Mouse (Mus musculus) midbrain, embryonic 10.5 days (tissue): ENCODE measurements at regions not wholly inside any gene's neighbourhood (a gene's known extent, or its start where the extent isn't known, plus 50 kb on each side); places are given as distances from the start of the nearest gene placed in this dataset.

Experiments
- DNase-seq: peaks from one replicate; pipeline ENCODE4 v3.0.0-alpha.2; 2017; ENCODE audit warnings: low spot score
- H3K27ac ChIP-seq: fragments of 300-500 bp; sonication (generic); replicated peaks from 2 replicates; pipeline ENCODE4 v1.5.1; 2016; ENCODE audit warnings: mild to moderate bottlenecking
- H3K27me3 ChIP-seq: fragments of 300-500 bp; sonication (generic); 2 replicates; pipeline ENCODE4 v1.6.1; 2016; ENCODE audit warnings: low read depth, mild to moderate bottlenecking; ENCODE audit not compliant: poor library complexity, severe bottlenecking
- H3K36me3 ChIP-seq: fragments of 300-500 bp; sonication (generic); 2 replicates; pipeline ENCODE4 v1.6.1; 2016; ENCODE audit warnings: mild to moderate bottlenecking, moderate library complexity
- H3K4me1 ChIP-seq: fragments of 300-500 bp; sonication (generic); 2 replicates; pipeline ENCODE4 v1.6.1; 2016
- H3K4me3 ChIP-seq: fragments of 300-500 bp; sonication (generic); 2 replicates; pipeline ENCODE4 v1.5.1; 2016; ENCODE audit warnings: mild to moderate bottlenecking, moderate library complexity
- H3K9me3 ChIP-seq: fragments of 300-500 bp; sonication (generic); replicated peaks from 2 replicates; pipeline ENCODE4 v1.6.1; 2016; ENCODE audit warnings: mild to moderate bottlenecking
- WGBS: fragments of 180-500 bp; shearing (Covaris S2); methylation state at CpG from one replicate; pipeline ENCODE4 v1.1.7; 2016; 5-methylcytosine and 5-hydroxymethylcytosine counted together

DNA sequence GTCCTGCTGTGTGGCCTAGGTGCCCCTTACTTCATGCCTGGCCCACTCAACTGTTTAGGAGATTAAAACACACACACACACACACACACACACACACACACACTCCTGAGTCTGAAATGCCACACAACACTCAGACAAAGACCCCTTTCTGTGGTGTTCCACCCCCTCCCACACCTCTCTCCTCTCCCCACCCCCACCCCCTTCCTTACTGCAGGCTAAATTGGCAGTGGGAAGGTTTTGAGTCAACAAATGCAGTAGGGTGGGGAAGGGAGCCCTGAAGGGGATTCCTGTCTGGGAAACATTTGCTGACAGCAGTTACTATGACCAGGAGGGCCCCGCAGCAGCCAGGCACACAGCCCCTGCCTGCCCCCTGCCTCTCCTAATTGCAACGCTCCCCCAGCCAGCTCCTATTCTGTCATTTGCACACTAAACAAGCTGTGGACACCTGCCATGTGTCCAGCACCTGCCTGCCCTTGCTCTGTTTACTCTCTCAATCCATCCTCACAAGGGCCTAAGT, 69.5 kb downstream of the Ephb3 start:
- 0 out of 2 replicates have a peak overlapping the region, but pooled peaks have one; percentile 23 for H3K4me3 ChIP-seq
- H3K27me3 ChIP-seq: no peaks in the 10 kb centered on the region
- 13% methylated on average over 2 of the region's 2 CpGs for WGBS
- peaks cover 52% of the 10 kb centered on the region for H3K4me1 ChIP-seq
- H3K27ac ChIP-seq: peak overlapping the region; percentile 78
- no peaks in the 10 kb centered on the region for H3K36me3 ChIP-seq
- H3K9me3 ChIP-seq: peaks cover 7% of the 10 kb centered on the region; the same call in 1 of the 2 replicates
- no peak for DNase-seq

DNA sequence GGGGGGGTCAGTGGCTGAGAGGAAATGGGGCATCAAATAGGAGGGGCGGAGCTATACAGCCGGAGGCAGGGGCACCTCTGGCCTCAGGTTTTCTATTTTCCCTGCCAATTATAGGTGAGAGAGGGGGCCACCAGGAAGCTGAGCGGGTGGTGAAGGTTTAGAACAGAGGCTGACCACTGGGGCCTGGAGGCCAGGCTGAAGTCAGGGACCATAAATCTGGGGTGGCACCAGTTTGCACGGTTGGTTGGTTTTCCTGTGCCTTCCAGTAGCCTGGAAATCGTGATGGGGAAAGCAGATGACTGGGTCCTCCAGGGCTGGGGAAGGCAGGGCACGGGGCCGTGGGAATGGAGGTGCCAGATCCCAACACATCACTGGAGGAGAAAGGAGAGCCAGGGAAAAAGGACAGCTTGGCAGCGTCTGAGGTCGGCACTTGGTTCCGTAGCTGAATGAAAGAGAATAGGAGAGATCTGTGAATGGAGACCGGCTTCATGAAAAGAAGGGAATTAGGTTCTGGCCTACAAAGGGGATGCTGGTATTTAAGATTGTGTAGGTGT, 73.3 kb downstream of the Ephb3 start:
- Histone ChIP-seq H3K27ac (no peak overlapping the region), H3K36me3 (no peaks in the 10 kb centered on the region), H3K9me3 (peaks cover 7% of the 10 kb centered on the region; the same call in 1 of the 2 replicates), H3K4me1 (peaks cover 32% of the 10 kb centered on the region), H3K27me3 (peaks cover 21% of the 10 kb centered on the region), H3K4me3 (no peak overlapping the region)
- DNase-seq: no peak
- 89% methylated on average over 11 of the region's 11 CpGs for WGBS

DNA sequence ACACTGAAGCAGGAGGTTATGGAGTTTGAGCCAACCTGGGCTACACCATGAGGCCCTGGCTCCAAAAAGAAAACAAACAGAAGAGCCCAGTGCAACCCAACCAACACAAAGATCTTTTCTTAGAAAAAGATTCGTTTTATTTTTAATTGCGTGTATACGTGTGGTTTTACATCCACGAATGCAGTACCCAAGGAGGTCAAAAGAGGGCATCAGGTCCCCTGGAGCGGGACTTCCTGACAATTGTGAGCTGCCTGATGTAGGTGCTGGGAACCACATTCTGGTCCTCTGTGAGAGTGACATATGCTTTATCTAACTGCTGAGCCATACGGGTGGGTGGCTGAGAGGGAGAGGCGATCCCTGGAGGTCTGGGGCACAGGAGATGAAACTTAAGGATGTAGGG, 73.8 kb downstream of the Ephb3 start:
- Histone ChIP-seq H3K36me3 (no peaks in the 10 kb centered on the region), H3K9me3 (peaks cover 7% of the 10 kb centered on the region; the same call in 1 of the 2 replicates), H3K4me1 (peaks cover 28% of the 10 kb centered on the region), H3K27ac (no peak overlapping the region), H3K4me3 (no peak overlapping the region), H3K27me3 (peaks cover 26% of the 10 kb centered on the region)
- no peak for DNase-seq
- WGBS: 97% methylated on average over 7 of the region's 7 CpGs

DNA sequence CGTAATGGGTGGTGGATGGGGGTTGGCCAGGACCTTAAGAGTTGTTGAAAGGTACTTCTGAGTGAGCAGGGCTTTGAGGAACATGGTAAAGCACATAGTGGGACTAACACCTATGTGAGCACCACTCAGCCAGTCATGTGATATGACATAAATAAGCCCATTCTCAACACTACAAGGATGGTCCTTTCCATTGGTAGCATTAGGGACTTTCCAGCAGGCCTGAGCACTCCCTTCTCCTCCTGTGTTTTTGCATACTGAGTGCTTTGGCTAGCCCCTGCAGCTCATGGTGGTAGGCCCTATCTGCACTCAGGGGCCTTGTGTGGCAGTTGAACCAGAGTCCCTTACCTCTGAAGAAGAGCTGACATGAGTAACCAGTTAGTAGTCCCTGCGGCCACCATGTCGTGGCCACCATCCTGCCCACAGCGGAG, 75.7 kb downstream of the Ephb3 start:
- H3K27ac ChIP-seq: no peak overlapping the region
- peaks cover 41% of the 10 kb centered on the region for H3K27me3 ChIP-seq
- H3K4me3 ChIP-seq: no peak overlapping the region
- H3K4me1 ChIP-seq: peaks cover 11% of the 10 kb centered on the region
- no peak for DNase-seq
- H3K9me3 ChIP-seq: peaks cover 7% of the 10 kb centered on the region; the same call in 1 of the 2 replicates
- no peaks in the 10 kb centered on the region for H3K36me3 ChIP-seq
- 88% methylated on average over 4 of the region's 4 CpGs for whole genome bisulfite sequencing

DNA sequence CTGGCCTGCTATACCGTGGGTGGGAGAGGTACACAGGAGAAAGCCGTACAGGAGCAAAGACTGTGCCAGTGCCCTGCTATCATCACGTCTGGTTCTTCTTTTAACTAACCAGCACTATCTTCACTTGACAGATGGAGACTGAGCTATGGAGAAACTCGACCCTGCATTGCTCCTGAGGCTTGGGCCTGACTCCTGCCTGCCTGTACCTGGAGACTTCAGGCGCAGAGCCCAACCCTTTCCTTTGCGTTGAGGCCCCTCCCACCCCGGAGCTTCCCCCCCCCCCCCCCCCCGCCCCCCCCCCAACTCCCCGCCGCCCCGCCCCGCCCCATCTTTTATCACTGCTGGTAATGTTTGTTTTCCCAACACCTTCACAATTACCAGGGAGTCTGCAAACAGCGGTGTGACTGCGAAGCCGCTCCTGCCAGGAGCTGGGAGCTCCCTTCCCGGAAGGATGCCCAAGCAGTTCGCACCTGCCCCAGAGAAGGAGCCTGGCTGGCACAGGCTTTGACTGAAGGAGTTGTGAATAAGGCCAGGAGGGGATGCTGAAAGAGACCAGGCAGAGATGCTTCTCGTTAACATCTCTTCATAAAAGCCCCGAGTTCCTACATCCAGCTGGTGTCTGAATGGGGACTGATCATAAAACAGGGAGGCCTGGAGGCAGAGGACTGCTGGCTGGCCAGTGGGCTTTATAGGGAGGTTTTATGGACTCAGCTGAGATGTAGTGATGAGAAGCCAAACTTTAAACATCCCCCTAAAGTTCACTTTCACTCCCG, 77.6 kb downstream of the Ephb3 start:
- no peak for DNase-seq
- H3K4me3 ChIP-seq: no peak overlapping the region
- no peaks in the 10 kb centered on the region for H3K36me3 ChIP-seq
- no peak overlapping the region for H3K27ac ChIP-seq
- 0 out of 2 replicates have a peak, but pooled peaks cover 2% of the 10 kb centered on the region for H3K9me3 ChIP-seq
- peaks cover 41% of the 10 kb centered on the region for H3K27me3 ChIP-seq
- 13% methylated on average over 17 of the region's 20 CpGs for WGBS
- peaks cover 21% of the 10 kb centered on the region for H3K4me1 ChIP-seq

DNA sequence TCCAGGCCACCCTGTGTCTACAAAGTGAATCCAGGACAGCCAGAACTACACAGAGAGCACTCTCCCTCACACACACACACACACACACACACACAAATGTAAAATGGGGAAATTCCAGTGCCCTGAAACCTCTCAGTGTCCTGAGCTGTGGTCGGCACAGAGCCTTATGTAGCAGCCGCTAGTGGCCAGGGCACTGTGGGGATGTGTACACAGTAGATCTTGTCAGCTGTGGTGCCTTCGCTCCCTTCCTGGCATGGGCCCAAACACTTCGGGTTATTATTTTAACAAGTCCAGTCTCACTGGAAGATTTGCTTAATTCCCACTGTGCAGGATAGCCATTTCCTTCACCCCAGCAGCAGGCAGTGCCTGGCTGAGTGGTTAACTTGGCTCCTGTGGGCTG, 81.5 kb downstream of the Ephb3 start:
- no peak overlapping the region; the same call in 1 of the 2 replicates for H3K27ac ChIP-seq

DNA sequence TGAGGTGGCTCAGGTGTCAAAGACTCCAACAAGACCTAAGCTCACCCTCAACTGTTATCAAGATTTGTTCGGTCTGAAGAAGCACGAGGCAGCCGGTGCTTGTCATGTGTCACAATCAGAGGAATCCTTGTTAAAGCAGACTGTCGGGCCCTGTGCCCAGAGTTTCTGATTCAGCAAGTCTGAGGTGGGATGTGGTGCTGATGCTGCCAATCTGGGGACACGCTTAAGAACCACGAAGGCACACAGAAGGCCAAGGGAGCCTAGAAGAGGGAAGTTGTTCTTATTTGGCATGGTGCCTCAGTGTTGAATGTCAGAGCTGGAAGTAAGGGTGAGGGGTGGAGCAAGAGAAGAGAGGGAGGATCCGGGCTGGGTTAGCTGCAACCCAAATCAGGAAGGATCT, 85.0 kb downstream of the Ephb3 start:
- H3K27ac ChIP-seq: no peak overlapping the region
- 88% methylated on average over 7 of the region's 7 CpGs for WGBS

More for the DNA sequence above, 81.5 kb downstream of the Ephb3 start:
- no peak for DNase-seq
- Histone ChIP-seq H3K4me3 (no peak overlapping the region), H3K9me3 (0 out of 2 replicates have a peak, but pooled peaks cover 3% of the 10 kb centered on the region), H3K27me3 (peaks cover 42% of the 10 kb centered on the region), H3K36me3 (no peaks in the 10 kb centered on the region), H3K4me1 (peaks cover 21% of the 10 kb centered on the region)
- WGBS: 73% methylated on average over 4 of the region's 4 CpGs

DNA sequence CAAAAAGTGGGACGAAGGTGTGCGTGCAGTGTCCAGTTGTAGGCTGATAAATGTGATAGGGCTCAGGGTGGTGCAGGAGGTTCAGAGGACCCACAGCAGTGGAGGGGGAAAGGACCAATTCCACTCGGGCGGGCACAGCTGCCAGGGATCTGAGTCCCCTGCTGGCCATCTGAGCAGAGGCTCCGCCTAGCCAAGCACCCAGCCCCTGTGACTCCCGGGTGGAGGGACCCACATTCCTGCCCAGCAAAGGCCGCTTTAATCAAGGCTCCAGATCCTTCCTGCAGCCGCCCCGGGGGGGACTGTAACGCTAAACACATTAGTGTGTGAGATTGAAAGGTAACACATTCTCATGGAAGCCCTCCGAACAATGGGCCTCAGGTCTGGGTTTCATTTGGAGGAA, 88.5 kb downstream of the Ephb3 start:
- peaks cover 28% of the 10 kb centered on the region for H3K4me1 ChIP-seq
- no peak for DNase-seq
- H3K9me3 ChIP-seq: 0 out of 2 replicates have a peak, but pooled peaks cover 3% of the 10 kb centered on the region
- H3K4me3 ChIP-seq: no peak overlapping the region
- H3K27ac ChIP-seq: no peak overlapping the region
- H3K36me3 ChIP-seq: no peaks in the 10 kb centered on the region
- WGBS: 36% methylated on average over 11 of the region's 11 CpGs
- H3K27me3 ChIP-seq: peaks cover 41% of the 10 kb centered on the region

More for the DNA sequence above, 85.0 kb downstream of the Ephb3 start:
- Histone ChIP-seq H3K36me3 (no peaks in the 10 kb centered on the region), H3K4me1 (peaks cover 22% of the 10 kb centered on the region), H3K4me3 (no peak overlapping the region), H3K9me3 (0 out of 2 replicates have a peak, but pooled peaks cover 3% of the 10 kb centered on the region), H3K27me3 (peaks cover 34% of the 10 kb centered on the region)
- no peak for DNase-seq

DNA sequence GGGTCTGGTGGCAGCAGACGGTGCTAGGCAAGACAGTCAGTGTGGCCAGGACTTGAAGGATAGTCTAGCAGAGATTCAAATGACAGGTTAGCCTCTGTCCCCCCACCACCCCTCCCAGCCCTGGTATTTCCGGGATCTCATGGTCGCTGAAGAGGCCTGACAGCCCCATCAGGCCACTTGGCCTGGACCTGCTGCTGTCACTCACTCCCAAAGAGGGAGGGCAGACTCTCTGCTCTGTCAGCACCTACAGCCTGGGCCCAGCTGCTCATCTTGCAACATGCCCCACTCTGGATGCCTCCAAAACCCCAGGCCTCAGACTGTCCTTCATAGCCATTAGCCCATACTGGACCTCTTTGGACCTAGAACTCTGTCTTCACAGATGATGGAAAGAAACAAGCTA, 89.0 kb downstream of the Ephb3 start:
- Histone ChIP-seq H3K4me3 (no peak overlapping the region), H3K9me3 (0 out of 2 replicates have a peak, but pooled peaks cover 3% of the 10 kb centered on the region), H3K4me1 (peaks cover 28% of the 10 kb centered on the region), H3K27ac (no peak overlapping the region), H3K36me3 (no peaks in the 10 kb centered on the region), H3K27me3 (peaks cover 41% of the 10 kb centered on the region)
- WGBS: 44% methylated on average over 3 of the region's 3 CpGs
- no peak for DNase-seq

DNA sequence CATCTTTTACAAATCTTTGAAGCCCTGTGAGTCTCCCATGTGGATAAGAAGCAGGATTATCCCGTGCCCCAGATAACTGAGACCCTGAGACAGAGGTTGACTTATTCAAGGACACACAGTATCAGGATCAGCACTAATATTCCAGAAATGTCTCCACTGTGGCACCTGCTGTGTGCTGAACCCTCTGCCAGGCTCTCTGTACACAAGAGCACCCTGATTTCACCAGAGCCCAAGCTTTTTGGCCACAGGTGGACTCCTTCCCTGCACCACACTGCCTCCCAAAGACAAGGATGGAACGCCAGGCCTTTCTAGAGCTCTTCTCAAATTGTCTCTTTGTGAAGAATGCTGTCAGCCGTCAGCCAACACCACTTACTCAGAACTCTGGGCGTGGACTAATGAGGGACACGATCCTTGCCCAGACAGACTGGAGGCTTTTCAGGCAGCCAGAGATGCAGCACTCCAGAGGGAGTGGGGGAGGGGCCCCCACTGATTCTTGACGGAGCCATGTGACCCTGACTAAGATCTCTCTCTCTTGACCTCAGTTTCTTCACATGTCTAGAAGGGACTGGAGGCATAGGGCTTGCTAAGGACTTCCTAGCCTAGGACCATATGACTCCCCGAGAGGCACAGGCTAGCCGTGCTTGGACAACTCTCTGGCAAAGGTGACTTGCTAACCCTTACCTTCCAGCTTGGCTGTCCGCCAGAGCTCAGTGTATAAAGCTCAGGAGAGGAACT, 90.3 kb downstream of the Ephb3 start:
- Histone ChIP-seq H3K4me1 (peaks cover 28% of the 10 kb centered on the region), H3K27me3 (peaks cover 41% of the 10 kb centered on the region), H3K27ac (peak overlapping the region; percentile 46; the same call in 1 of the 2 replicates), H3K4me3 (no peak overlapping the region), H3K9me3 (no peaks in the 10 kb centered on the region), H3K36me3 (no peaks in the 10 kb centered on the region)
- 41% methylated on average over 9 of the region's 9 CpGs for WGBS
- no peak for DNase-seq

DNA sequence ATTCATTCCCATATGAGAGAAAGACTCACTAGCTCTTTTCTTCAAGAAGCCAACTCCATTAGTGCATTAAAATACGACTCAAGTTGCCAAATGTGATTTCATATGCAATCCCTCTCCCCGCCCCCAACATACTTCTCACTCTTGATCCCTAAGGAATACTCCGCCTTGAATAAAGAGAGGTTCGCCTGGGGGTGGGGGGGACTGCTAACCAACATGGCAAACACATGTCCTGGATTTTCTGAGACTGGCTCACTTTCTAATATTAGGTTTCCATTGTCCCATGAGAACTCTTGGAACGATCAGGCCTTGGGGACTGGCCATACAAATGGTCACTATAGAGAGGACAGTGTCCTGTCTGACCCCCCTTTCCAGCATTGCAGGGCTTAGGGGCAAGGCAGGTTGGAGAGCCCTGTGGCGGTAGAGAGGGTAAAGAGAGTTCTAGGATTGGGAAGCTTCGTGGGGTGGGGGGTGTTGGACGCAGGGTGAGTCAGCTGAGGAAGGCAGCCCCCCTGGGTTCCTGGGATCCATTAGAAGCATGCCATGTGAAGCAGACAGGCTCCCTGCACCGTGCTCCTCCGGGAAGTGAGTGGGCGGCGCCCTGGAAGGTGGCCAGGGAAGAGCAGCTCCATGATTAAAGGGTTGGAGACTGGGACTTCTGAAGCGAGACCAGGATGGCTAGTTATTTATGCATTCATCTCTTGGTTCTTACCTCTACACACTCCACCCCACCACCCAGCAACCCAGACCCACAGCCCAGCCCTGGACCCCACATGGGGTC, 91.6 kb downstream of the Ephb3 start:
- Histone ChIP-seq H3K36me3 (no peaks in the 10 kb centered on the region), H3K27me3 (peaks cover 40% of the 10 kb centered on the region), H3K27ac (no peak overlapping the region), H3K9me3 (no peaks in the 10 kb centered on the region), H3K4me1 (peaks cover 28% of the 10 kb centered on the region), H3K4me3 (no peak overlapping the region)
- no peak for DNase-seq
- WGBS: 81% methylated on average over 13 of the region's 13 CpGs

DNA sequence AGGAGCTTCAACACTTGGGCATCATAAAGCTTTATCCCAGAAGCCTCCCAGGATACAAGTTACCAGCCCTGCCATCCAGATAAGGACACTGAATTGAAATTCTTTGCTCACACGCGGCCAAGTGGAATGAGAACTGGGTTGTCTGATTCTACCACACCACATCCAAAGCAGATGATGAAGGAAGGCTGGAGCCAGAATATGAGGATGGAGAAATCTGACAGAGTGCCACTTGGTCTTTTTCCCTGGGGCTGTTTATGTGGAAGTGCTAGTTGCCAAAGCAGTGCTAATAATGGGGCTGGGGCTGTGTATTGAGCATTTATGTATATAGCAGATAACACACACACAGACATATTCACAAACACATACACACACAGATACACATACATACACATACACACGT, 92.2 kb downstream of the Ephb3 start:
- DNase-seq: no peak
- Histone ChIP-seq H3K4me1 (peaks cover 28% of the 10 kb centered on the region), H3K27ac (no peak overlapping the region), H3K27me3 (peaks cover 34% of the 10 kb centered on the region), H3K36me3 (no peaks in the 10 kb centered on the region), H3K4me3 (no peak overlapping the region), H3K9me3 (no peaks in the 10 kb centered on the region)
- WGBS: 86% methylated on average over 3 of the region's 3 CpGs
